Mouse (Mus musculus) cerebellum, adult 8-10 months (tissue): Measurements from ENCODE around the gene Cdkn2aip.
A peak's percentile ranks its signal among the peaks of the same experiment; 100 is the strongest.

Source experiments
- DNase-seq: peaks from one replicate; pipeline ENCODE4 v3.0.0; 2022

The Cdkn2aip gene

DNA sequence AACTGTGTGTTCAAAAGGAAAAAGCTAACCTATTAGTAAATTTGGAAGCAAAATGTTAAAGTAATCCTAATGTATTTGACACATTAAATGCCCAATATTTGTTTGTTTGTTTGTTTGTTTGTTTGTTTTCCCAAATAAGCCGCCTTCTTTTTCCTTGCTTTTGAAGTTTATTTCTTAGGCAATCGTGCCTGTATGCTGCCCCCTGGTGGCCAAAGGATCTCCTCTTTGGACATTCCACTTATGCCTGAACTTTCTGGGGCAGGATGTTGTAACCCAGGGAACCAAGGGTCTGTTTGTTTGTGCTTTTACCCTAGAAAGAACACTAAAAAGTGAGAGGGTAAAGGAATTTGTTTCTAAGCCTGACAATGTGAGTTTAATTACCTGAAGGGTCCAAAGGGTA, 20.6 kb downstream of the Cdkn2aip start:
- DNase-seq: peak; percentile 75

DNA sequence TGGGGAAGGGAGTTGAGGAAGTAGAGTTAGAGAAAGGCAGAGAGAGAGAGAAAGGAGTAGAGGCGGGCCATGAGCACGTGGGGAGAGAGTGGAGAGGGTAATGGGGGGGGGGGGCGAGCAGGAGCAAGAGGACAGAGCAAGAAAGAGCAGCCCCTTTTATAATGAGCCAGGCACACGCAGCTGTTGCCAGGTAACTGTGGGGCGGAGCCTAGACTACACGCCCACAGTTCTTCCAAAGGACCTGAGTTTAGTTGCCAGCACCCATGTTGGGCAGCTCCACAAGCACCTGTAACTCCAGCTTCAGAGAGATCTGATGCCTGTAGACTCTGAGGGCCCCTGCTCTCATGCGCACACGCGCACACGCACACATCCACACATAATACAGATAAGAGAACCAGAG, 21.9 kb downstream of the Cdkn2aip start:
- DNase-seq: no peak

DNA sequence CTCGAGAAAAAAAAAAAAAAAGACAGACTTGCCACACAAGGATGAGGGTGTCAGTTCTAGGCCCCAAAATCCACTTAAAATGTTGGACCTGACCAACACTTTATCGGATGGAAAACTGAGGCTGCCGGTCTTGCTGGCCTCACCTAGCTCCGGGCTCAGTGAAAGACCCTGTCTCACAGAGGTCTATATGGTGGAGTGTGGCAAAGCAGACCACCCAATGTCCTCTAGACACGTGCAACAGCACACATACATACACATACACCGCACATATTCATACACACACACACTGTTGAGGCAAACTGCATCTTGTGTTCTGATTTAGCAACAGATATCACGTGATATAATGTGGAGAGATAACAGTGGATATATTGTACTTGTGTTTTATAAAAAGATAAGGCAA, 22.4 kb downstream of the Cdkn2aip start:
- DNase-seq: no peak

DNA sequence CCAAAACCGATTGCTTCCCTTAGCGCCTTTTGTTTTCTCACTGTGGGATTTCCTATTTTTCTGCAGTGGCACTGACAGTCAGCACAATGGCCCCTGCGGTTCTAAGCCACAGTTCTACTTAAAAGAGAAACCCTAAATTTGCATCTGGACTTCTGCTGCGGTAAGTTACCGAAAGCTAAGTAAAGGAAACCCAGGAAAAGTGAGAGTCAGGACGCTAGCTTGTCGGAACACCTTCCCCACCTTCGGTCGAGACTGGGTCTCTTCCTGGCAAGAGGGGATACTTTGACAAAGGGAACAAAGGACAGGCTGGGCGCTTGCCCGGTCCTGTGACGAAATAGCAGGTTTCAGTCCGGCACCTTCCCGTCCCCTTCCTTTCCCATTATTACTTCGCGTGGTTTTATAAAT, 23.1 kb downstream of the Cdkn2aip start:
- DNase-seq: no peak

DNA sequence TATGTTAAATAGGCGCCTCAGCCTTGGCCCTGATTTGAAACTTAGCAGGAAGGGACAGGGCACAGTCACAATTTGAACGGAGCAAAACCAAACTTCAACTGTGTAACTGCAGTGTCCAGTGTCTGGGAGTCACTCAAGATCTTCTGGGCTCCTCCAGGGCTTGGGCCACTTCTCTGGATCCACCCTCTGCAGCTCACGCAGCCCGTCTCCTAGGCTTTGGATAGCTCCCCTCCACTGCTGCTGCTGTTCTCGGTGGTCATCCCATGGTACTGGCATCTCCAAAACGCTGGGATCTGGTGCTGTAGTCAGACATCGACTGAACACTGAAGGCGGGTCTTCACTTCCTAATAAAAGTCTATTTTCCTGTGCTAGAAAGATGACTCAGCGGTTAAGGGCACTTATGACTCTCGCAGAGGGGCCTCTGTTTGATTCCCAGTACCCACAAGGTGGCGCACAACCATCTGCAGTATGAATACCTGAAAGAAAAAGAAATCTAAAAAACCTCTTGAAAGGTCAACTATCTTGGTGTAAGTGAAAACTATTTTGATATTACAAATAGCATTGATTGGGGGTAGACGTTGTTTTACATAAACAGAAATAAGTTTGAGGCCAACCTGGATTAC, 23.9 kb downstream of the Cdkn2aip start:
- no peak for DNase-seq

DNA sequence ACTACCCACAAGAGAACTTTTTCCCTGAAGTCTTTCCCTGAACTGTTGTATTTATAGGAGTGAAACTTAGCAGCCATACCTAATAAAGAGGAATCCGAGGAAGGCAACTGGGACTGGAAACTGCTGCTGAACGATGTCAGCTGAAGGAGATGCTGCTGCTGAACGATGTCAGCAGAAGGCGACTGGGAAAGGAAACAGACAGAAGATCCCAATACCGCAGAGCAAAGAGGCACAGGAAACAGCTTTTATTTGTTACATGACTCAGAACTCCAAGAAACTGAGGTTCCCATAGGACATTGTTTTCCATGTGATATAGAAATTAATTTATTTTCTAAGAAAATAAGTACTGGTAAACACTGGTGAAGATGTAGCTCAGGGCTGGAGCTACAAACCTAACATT, 29.3 kb downstream of the Cdkn2aip start:
- no peak for DNase-seq

DNA sequence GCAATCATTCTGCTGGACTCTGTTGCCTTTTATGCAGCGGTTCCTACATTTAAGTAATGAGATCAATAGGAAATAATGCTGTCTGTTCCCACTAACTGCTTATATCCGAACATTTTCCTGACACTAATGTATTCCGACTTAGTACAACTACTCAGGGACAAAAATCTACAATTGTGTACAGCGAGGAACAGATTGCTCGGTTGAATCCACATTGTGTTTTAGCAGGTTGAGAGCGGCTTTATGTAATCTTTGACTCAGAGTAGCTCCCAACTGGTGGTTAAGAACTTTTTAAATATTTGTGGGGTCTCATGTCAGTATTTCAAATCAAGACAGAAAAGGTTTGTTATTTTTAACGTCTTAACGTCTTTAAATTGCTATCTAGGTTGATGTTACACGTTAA, 29.7 kb downstream of the Cdkn2aip start:
- no peak for DNase-seq

DNA sequence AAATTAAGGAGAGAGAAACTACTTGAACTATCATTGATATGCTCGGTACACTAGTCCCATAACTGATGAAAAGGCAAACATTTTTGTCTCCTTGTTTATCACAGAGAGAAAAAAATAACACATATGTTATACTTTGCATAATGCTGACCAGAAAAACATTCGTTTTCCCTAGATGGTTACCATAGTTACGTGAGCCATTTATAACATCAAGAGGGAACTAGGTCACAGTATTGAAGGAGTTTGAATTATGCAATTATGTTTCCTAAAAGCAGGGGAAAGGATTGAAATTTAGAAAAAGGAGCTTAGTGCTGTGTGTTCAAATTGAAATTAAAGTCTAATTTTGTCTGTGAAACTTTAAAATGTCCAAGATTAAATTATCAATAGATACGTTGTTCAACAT, 33.4 kb downstream of the Cdkn2aip start:
- no peak for DNase-seq

DNA sequence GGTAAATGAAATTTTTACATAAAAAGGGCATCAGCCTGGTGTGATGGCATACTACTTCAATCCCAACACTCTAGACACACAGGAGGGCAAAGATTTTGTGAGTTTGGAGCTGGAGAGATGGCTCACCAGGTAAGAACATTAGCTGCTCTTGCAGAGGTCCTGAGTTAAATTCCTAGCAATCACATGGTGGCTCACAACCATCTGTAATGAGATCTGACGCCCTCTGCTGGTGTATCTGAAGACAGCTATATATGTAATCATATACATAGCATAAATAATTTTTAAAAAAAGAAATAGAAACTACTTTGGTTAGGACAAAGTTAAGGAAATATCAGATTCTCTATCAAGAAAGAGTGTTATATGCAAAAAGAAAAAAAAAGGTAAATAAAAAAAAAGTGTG, 34.1 kb downstream of the Cdkn2aip start:
- DNase-seq: no peak

DNA sequence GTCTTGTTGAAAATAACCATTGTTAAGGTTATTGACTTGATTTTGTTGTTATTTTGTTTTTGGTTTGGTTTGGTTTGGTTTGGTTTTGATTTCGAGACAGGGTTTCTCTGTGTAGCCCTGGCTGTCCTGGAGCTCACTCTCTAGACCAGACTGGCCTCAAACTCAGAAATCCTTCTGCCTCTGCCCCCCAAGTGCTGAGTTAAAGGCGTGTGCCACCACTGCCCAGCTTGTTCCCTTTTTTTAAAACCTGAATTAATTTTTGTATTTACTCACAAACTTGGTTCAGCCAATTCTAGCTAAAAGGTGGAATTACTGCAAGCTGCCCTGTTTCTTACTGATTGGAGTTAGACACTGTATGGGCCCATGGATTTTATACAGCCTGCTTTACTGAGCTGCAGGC, 37.1 kb downstream of the Cdkn2aip start:
- DNase-seq: no peak

DNA sequence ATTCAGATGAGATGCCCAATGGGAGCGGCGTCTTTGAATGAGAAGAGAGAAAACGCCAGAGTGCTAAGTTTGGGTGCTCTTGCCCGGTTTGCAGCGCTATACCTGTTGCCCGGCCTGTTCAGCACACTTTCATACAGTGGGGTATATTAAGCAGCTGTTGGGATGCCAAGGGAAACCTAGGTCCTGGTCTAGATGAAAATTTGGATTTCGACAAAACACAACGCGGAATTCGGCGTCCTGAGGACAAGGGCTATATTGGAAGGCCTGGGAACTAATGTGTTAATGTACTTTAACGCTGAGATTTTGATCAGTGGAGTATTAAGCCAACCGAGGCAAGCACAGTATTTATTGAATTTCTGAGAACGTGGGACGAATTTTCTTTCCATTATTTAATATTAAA, 37.5 kb downstream of the Cdkn2aip start:
- DNase-seq: peak; percentile 20

DNA sequence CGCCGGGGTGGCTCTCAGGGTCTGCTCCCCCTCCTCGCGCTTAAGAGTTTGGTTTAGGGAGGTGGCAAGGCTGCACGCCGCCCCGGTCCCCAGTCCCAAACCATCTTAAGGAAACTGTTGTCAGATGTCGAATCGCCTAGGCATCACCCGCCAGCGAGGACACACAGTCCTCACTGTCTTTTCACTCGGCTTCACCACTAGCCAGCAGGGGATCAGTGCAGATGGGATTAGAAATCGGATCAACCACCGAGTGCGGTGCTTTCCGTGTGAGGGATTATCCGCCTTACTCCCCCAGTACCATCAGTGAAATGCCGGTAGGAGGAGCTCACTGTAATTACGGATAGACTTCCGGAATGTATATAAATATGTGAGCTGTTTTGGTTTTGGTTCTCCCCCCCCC, 37.9 kb downstream of the Cdkn2aip start:
- no peak for DNase-seq

DNA sequence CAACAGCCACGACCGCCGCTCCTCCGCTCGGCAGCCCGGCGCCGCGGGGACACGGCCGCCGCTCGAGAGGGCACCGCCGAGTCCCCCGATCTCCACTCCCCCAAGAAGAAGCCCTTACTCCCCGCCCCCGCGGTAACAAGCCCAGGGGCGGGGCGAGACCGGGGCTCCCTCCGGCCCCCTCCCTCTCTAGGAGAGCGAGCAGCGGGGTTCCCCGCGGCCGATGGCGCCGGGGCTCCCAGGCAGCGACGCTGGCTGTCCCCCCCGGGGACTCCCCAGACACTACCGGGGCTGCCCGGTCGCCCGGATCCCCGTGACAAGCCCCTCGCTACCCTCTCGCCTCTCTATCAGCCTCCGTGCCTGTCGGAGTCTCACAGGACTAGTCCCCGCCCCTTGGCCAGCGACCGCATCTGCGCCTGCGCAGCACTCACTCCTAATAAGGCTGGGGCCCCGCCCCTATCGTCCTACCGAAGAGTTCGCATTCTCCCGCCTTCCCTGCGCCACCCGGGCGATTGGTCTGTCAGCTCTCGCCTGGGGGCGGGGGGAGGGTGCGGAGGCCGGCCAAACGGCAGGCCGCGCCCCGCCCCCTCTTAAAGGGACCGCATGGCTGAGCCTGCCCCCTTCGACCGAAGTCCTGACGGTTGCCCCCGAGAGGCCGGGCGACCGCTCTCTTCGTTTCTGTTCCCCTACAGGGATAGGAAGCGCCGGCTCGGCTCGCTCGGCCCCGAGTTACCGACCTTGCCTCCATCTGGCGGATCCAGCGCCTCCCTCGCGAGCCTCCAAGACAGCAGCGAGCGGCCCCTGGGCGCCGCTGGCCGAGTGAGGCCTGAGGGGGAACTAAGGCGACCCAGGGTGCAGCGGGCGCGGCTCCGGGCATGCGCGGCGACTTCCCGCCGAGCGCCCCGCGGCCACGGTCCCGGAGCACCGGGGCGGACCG, 38.7 kb downstream of the Cdkn2aip start, which contains the start of gene Ing2:
Ing2 (minus strand) TSS at position 780 of the 934 bp plus-strand sequence.
- peak; percentile 100 for DNase-seq

DNA sequence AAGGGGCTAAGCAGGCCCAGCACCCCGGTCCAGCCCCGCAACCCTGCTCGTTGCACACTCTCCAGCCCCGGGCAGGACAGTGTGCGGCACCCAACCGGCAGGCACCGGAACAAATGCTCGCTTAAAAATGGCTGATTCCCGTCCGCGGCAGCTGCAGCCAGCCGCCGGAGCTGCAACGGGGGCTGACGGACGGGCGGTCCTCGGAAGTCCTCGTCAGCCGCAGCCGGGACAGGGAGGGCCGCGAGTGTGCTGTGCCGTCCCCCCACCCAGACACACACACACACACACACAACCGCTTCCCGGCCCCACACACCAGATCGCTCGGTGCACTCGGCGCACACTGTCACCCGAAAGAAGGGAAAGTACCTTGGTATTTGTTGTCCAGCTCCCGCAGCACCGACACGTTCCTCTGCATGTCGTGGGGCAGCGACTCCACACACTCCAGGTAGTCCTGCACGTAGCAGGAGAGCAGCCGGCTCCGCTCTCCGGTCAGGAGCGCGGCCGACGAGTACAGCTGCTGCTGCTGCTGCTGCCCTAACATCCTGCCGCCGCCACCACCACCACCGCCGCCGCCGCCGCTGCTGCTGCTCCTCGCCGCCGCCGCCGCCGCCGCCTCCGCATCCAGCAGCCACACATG, 39.5 kb downstream of the Cdkn2aip start:
- no peak for DNase-seq

DNA sequence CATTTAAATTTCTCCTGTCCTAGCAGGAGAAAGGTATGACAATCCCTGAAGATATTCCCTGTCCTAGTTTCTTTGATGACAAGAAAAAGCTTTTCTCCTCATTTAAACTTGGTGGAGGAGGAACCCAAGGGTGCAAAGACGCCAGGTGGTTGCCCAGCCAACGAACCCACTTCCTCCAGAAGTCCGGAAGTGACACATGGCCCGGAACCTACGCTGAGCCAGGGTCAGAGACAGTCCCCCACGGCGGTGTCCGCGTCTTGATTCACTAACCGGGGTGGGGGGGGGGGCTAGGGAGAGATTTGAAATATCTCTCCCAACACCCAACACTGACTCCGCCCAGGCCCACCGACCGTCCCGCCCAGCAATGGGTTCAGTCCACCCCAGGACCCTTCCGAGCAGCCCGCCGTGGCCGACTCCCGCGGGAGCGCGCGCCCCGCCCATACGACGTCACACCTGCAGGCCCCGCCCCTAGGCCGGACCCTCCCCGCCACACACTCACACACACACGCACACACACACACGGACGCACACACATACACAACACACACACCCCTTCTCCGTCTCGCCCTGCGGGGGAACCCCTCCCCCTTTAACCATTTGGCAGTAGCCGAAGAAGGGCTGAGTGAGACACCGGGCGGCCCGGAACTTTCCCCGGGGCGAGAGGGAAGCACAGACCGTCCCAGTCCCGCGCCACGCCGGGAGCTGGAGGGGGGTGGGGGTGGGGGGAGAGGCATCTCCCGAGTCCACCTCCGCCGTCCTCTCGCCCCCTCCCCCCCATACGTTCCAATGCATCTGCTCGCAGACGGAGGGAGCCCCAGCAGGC, 40.2 kb downstream of the Cdkn2aip start:
- DNase-seq: peak; percentile 89

DNA sequence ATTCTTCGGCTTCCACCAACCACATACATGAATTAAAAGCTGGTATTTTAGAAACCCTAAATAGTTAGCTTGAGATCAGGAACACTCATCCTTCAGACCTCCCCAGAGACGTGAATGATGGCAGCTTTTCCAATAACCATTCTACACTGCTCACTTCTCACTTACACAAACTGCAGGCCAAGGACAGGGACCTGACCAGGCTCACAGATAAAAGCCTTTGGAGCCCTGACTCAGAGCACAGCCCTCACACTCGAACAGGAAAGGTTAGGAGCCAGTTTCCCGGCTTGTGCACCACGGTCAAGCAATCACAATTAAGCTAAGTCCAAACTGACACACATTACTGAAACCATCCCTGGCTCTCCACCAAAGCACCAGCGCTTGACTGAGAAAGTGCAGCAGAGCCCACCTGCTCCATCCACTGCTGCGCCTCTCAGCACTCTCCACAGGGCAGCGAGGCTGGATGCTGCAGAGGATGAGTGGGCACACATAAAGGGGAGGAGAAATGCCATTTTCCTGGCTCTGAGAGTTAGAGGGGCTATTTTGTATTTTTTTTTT, 49.4 kb downstream of the Cdkn2aip start:
- no peak for DNase-seq

DNA sequence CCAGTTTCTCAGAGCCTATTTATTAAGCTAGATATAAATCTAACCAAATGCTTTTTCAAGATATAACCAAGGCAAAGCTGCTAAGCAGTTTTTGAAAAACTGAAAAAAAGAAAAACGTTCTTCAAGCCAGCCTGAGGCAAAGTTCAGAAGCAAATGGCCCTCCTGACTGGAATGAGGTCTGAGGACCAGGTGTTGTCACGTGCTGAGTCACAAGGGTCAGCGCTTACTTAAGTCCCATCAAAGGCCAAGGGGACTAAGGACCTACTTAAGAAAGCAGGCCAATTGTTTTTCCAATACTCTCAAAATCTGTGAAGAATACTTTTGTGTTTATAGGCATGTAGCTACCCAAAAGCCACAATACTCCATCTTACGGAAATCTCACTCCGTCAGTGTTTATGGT, 50.5 kb downstream of the Cdkn2aip start:
- no peak for DNase-seq

DNA sequence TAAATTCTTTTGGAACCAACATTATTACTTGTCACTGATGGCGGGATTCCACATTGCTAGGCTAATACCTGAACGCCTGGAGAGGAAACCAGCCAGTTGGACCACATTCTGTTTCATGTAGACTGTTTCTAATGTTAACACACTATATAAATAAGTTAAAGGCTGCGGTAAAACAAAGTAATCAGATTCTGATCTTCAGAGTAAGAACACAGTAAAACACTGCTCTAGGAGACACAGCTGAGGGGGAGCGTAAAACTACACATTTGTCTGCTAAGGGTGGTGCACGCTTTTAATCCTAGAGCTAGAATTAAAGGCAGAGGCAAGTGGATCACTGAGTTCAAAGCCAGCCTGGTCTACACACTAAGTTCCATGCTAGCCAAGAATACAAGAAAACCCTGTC, 51.0 kb downstream of the Cdkn2aip start:
- DNase-seq: no peak

DNA sequence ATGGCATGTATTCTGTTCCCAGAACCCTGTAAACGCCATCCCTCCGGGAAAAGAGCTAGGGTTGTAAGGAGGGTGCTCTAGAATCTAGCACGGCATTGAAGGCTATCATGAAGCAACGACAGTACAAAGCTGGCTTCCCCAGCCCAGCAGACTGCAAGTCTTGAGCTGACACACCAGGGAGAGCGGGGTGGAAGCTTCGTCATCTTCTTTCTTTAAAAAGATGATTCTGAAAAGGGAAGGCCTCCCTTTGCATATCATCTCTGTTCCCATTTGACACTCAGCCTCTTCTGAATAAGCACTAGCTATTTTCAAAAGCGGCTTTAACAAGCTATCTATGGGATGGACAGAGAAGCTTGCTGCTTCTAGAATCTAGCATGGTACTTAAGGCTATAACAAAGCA, 53.3 kb downstream of the Cdkn2aip start:
- DNase-seq: no peak

DNA sequence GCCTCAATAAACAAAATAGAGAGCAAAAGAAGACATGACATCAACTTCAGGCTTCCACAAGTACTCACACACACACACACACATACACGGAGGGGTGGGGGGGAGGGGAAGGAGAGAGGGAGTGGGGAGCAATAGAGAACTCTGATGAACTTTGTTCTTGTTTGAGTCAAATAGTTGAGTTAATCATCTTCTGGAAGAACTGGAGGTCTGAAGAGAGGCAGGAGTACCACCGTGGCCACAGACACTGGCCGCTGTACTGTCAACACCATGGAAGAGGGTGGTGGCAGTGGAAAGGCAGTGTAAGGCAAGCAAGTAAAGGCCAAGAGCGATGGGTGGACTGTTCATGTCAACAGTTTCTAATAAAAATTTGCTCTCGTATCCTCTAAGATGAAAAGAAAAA, 54.3 kb downstream of the Cdkn2aip start:
- no peak for DNase-seq
